Mouse (Mus musculus): ENCODE measurements around the gene Slc30a4. TPM values are rescaled to one million over a fixed set of nuclear protein-coding genes. Genes with fewer than 3 reads are reported as not detected.

Gene Slc30a4
- total RNA-seq, 2 experiments from 2014 or later, result 46.3 to 52.0 TPM

Small RNA genes within 50 kb of the gene (microRNA-seq; reads per million reads assigned to microRNA genes)
- 1.5 reads per million for gene Mir147

Other genes with a start within 250 kb of the Slc30a4 start
- not detected for gene Gm14085, start 217.7 kb downstream of the Slc30a4 start, total RNA-seq (2021)
- 10 to 100 TPM; 55.3 to 61.9 TPM for gene Gatm, start 91.4 kb downstream of the Slc30a4 start, total RNA-seq (2021)
- gene AA467197, start 65.7 kb downstream of the Slc30a4 start, total RNA-seq (2021), result under 1 TPM in 1 of 2 experiments, not detected in 1; 0.79 TPM
- 10 to 100 TPM; 30.2 to 33.3 TPM for gene Bloc1s6, start 35.8 kb upstream of the Slc30a4 start, total RNA-seq (2021)
- 1 to 10 TPM; 3.0 to 4.2 TPM for gene Sqor, start 62.6 kb upstream of the Slc30a4 start, total RNA-seq (2021)

Measured in left cerebral cortex, postnatal 36 days (tissue).